Mouse (Mus musculus): ENCODE data around the gene Olfr530.

Olfr530 gene

GRCm38 (mm10) chr7:140376231-140376630, at the start of gene Olfr530:
Olfr530 (minus strand) TSS chr7:140376331.
- DNase-seq = no peak

GRCm38 (mm10) chr7:140421539-140421938, 45.4 kb upstream of the Olfr530 start, which contains the start of gene Olfr532:
Olfr532 (minus strand) TSS chr7:140421639.
- no peak for DNase-seq

- DNase-seq = no peak
Observed at GRCm38 (mm10) chr7:140402818-140403217, 26.7 kb upstream of the Olfr530 start, which contains the start of gene Olfr531. Olfr531 (minus strand) TSS chr7:140402918.

DNA sequence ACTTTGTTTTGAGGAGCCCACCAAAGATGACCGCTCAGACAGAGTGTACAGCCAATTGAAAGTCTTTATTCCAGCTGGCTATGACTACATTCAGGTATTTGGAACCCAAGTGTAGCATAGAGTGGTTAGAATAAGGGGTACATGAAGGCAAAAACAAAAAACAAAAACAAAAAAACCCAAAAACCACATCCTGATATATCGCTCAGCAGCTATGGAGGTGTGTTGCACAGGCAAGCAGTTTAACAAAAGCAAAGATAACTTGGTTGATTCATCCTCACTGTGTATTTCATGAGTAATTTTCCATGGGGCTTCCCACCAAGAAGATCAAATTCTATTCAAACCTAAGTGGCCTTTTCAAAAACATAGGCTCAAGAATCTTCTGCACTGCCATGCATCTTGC, 780 bp upstream of the Olfr530 start:
- DNase-seq = no peak

- peak in 1 of 2 experiments; percentile 21 for DNase-seq
Observed at GRCm38 (mm10) chr7:140374300-140374699, 1.8 kb downstream of the Olfr530 start.

- DNase-seq = no peak
Observed at GRCm38 (mm10) chr7:140361571-140361970, 14.6 kb downstream of the Olfr530 start, which contains the start of gene Olfr60. Olfr60 (minus strand) TSS chr7:140361671.

DNA sequence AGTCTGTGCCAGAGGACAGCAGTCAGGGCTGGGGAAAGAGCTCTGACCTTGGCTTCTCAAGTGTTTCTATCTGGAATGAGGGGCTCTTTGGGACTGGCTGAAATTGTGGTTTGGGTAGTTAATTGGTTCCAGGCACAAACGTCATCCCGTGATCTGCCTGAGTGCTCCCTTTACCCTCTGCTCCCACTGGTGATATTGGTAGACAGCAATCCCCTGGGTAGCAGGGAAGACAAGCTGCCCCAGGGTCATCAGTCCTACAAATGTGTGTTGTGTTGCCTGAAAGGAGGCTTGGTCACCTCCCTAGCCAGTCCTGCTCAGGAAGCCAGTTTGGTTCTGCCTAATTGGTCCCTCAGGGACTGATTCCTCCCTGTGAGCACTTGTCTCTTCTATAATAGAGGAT, 42.4 kb downstream of the Olfr530 start, which contains the start of gene Olfr527:
Gene Olfr527 (plus strand): TSS at position 301 of the 400 bp plus-strand sequence.
- no peak for DNase-seq

- DNase-seq = no peak
Observed at GRCm38 (mm10) chr7:140329766-140330304, 46.3 kb downstream of the Olfr530 start.
